Mouse (Mus musculus) fat pad, adult 2 months (tissue): ENCODE measurements around the gene H2afx.
"Not testable (repeated sequence)": the region's sequence is repeated elsewhere in the genome, so short reads cannot be mapped to it uniquely, and the experiment has no call there.

Source experiments
- DNase-seq: peaks from one replicate; pipeline ENCODE4 v3.0.0-alpha.2; 2011; ENCODE audit warnings: low read depth, low spot score; ENCODE audit errors: extremely low read depth

H2afx gene

DNA sequence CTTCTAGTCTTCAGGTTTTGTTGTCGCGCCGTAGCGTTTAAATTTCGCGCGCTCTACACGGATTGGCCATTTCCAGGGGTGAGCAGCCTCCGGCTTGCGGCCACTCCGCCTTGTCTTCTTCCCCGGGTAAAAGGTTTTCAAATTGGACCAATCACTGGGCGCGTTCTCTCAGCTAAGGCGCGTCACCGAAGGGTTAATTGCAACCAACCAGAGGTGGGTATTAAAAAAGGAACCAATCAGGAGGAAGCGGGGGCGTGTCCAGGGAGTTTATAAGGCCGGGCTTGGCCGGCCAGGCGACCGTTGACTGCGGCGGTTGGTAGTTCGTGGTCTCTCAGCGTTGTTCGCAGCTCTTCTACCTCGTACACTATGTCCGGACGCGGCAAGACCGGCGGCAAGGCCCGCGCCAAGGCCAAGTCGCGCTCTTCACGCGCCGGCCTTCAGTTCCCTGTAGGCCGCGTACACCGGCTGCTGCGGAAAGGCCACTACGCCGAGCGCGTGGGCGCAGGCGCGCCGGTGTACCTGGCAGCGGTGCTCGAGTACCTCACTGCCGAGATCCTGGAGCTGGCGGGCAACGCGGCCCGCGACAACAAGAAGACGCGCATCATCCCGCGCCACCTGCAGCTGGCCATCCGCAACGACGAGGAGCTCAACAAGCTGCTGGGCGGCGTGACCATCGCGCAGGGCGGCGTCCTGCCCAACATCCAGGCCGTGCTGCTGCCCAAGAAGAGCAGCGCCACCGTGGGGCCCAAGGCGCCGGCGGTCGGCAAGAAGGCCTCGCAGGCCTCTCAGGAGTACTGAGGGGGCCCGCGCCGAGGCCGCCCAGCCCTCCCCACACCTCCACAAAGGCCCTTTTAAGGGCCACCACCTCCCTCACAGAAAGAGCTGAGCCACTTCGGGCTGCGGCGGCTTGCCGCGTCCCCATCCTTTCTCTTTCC is at the start of gene H2afx:
Gene H2afx (plus strand): TSS at position 299 of the 935 bp plus-strand sequence.
- DNase-seq = peak; percentile 96

GRCm38 (mm10) chr9:44286256-44286850 is 48.1 kb upstream of the H2afx start:
- DNase-seq = no peak

DNA sequence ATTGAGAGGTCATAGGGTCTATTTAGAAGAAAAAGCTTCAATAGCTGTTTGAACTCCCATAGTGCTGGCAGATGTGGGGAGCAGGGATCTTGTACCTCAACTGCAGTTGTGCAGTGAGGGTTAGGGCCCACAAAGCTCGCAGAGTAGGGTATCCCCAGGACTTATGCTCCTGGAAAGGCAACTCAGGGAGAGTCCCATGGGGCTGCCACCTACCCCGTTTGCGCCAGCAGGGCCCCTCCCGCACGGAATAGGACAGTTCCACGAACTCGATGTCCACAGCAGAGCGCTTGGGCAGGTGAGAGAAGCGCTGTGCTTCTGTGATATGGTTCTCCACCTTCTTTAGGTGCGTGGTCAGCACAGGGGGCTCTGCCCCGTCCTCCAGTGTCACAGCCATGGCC is 47.5 kb upstream of the H2afx start:
- DNase-seq = no peak

DNA sequence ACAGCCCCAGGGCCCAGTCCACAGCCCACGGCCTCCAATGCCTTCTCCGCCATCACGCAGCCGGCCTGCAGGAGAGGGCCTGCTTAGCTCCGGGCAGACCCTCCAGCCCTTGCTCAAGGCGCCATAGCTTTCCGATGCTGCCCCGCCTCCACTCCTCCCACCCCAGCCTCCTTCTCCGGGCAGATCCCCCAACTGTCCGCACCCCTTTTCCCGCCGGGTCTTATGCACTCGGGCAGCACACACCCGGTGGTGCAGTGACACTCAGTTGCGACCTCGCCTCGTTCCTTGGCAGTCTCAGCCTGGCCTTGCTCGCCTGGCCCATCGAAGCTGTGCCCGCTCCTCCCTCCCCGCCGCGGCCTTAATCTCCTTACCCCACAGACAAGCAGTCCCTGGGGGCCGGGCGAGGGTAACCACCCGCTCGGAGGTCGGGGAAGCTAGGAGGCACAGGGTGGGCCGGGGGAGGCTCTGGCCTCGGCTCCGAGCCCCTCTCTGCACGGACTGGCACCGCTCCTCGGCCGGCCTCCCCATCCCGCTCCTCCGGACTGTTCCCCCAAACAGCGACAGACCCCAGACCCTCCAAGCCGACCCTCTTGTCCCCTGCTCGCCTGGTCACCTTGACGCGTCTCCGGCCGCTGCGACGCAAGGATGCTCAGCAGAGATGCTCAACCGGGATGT is 47.0 kb upstream of the H2afx start:
- no peak for DNase-seq

- DNase-seq = no peak
Observed at GRCm38 (mm10) chr9:44288076-44288958, 46.2 kb upstream of the H2afx start, which contains the start of gene Abcg4. Gene Abcg4 (minus strand): TSS chr9:44288615.

- DNase-seq = no peak
Observed at GRCm38 (mm10) chr9:44288959-44289291, 45.6 kb upstream of the H2afx start.

DNA sequence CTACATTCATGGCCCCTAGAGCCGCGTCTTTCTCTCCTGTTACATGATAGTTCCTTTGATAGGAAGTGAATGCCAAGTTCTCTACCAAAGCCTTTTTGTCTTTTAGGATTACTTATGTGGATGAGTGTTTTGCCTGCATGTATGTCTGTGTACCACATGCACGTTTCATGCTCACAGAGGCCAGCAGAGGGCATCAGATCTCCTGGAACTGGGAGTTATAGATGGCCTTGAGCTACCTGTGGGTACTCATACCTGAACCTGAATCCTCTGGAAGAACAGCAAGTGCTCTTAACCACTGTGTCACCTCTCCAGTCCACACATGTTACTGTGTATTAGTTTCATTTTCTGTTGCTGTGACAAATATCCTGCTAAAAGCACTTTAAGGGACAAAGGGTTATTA is 42.0 kb upstream of the H2afx start:
- no peak for DNase-seq

DNA sequence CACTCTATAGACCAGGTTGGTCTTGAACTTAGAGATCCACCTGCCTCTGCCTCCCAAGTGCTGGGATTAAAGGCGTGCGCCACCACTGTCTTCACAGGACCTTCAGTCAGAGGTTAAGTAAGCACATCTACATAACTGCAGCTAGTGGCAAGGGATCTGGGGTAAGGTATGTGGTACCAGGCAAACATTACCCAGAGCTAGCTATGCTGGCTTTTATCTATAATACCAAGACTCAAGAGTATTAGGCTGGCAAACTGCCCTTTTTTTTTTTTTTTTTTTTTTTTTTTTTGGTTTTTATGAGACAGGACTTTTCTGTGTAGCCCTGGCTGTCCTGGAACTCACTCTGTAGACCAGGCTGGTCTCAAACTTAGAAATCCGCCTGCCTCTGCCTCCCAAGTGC is 34.5 kb upstream of the H2afx start:
- not testable (repeated sequence) for DNase-seq

GRCm38 (mm10) chr9:44305466-44306079 is 28.9 kb upstream of the H2afx start, which contains the start of gene Hinfp:
Gene Hinfp (minus strand): TSS chr9:44305671.
- DNase-seq = peak; percentile 90

GRCm38 (mm10) chr9:44306532-44306931 is 28.0 kb upstream of the H2afx start:
- DNase-seq = no peak

- no peak for DNase-seq
Observed at GRCm38 (mm10) chr9:44307248-44307647, 27.2 kb upstream of the H2afx start.

- DNase-seq = no peak
Observed at GRCm38 (mm10) chr9:44309756-44310155, 24.7 kb upstream of the H2afx start.

DNA sequence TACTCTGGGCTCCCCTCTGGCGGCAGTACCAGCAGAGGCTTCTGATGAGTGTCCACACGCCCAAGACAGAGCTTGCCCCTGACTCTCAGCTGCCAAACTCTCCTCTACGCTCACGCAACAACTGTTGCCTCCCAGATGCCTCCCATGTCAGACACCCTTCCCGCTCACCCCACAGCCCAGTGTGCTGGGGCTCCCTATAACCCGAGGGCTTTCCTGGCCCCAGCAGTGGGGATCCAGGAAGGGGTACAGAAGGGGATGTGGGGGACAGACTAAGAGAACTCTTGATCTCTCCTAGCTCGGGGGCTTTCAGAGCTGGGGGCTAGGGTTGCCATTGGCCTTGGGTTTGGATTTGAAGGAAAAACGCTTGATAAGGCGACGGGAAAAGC is 23.8 kb upstream of the H2afx start:
- no peak for DNase-seq

DNA sequence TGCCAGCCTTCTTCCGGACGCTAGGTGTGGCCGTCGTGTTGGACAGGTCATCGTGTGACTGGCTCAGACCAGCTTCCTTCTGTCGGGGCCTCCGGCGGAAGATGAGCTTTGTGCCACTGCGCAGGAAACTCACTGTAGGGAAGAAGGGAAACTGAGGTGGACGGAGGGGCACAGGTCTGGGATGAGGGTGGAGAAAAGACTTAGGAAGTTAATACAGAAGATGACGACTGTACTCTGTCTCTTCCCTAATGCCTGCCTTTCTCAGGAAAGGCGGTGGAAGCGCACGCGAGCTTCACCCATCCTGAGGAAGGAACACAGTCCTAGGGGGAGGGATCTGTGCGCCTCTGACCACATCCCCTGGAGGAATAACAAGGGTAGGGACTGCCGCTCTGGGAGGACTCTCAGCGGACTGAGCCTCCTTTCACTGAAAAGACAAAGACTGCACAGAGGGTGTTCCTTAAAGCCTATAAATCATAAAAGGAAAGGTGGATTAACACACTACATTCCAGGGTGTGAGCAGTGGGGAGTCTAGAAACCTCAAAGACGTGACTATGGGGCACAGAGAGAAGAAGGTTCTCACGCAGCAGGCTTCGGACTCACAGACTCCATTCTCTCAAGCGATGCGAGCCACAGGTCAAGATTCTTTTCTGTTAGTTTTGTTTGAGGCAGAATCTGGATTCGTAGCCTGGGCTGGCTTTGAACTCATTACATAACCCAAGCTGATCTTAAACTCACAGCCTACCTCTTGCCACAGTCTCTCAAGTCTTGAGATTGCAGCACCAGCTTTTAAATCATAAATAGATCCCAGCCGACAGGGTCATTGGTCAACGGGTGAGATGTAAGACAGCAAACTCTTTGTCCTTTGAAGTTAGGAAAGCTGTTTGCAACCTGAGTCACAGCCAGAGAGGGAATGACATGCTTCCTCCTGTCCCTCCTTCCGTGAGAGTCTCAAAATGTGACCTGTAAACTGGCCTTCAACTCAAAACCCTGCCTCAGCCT is 23.1 kb upstream of the H2afx start:
- peak; percentile 57 for DNase-seq

DNA sequence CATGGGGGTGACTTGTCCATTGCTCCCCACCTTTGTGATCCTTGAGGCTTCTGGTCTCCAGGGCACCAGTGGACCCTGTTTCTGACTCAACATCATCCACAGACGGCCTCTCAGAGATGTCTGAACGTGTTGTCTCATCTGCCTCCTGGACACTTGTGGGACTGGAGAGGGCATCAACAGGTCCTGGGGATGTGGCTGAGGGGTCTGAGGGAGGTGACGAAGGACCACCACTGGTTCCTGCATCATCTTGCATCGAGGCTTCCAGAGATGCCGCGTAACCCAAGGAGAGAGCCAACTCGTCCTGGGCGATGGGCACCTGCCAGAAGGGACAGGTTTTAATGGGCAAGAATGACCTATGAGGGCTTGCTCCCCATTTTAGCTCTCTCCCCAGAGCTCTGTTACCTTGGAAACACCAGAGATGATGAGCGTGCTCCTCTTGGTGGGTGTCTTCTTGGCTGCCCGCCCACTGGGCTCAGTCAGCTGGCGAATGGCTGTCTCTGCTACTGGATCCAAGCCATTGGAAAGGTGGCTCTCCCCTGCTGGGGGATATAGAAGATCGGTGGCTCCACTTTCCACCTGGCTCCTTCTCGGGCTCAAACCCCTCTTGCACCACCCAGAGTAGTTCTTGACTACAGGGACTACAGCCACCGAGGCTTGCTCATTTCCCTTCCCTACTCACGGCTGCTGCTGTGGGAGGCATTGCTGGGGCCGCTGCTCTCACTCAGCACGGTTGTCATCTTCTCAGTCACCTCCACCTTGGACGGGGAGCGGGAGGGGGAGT is 20.8 kb upstream of the H2afx start:
- no peak for DNase-seq

- DNase-seq = no peak
Observed at GRCm38 (mm10) chr9:44314257-44314547, 20.3 kb upstream of the H2afx start.

DNA sequence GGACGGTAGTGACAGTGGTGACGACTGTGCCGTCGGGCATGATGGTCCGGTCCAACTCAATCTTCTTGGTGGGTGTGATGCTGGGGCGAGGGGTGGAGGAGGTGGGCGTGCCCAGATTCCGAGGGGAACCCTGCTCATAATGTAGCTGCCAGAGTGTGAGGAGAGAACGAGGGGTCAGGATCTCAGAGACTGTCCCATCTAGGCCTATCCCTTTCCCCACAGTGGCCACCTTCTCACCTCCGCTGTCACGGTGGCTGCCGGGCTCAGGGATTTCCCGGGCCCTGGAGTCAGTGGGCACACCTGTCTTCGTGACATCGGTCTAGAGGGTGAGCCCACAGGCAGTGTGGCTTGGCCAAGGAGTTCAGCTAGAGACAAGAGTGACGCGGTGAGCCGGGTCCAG is 19.6 kb upstream of the H2afx start:
- no peak for DNase-seq

GRCm38 (mm10) chr9:44317452-44317851 is 17.0 kb upstream of the H2afx start:
- no peak for DNase-seq
